Mouse (Mus musculus) fat pad, adult 2 months (tissue): ENCODE measurements around the gene Lyg2.
A peak's percentile ranks its signal among the peaks of the same experiment; 100 is the strongest.

ENCODE experiments used
- DNase-seq: peaks from one replicate; pipeline ENCODE4 v3.0.0-alpha.2; 2011; ENCODE audit warnings: low read depth, low spot score; ENCODE audit errors: extremely low read depth

The Lyg2 gene

GRCm38 (mm10) chr1:37916393-37916792 is at the start of gene Lyg2:
Gene Lyg2, minus strand, starts transcription at chr1:37916493.
- no peak for DNase-seq

GRCm38 (mm10) chr1:37965571-37965970 is 49.3 kb upstream of the Lyg2 start:
- DNase-seq: no peak

GRCm38 (mm10) chr1:37959486-37959885 is 43.2 kb upstream of the Lyg2 start:
- no peak for DNase-seq

- DNase-seq: no peak
These were observed 42.2 kb upstream of the Lyg2 start for GRCm38 (mm10) chr1:37958516-37958915.

- DNase-seq: no peak
These were observed 41.4 kb upstream of the Lyg2 start, which contains the start of gene Lyg1 for GRCm38 (mm10) chr1:37957659-37958058. Gene Lyg1, minus strand, starts transcription at chr1:37957759.

GRCm38 (mm10) chr1:37956690-37957431 is 40.6 kb upstream of the Lyg2 start:
- no peak for DNase-seq

GRCm38 (mm10) chr1:37955251-37955650 is 39.0 kb upstream of the Lyg2 start:
- DNase-seq: no peak

- DNase-seq: no peak
These were observed 38.5 kb upstream of the Lyg2 start for GRCm38 (mm10) chr1:37954786-37955185.

- DNase-seq: no peak
These were observed 32.6 kb upstream of the Lyg2 start for GRCm38 (mm10) chr1:37948906-37949305.

- DNase-seq: no peak
These were observed 15.5 kb upstream of the Lyg2 start for GRCm38 (mm10) chr1:37931806-37932205.

- DNase-seq: no peak
These were observed 9.7 kb upstream of the Lyg2 start for GRCm38 (mm10) chr1:37925971-37926370.

GRCm38 (mm10) chr1:37922536-37922935 is 6.2 kb upstream of the Lyg2 start:
- no peak for DNase-seq

GRCm38 (mm10) chr1:37918096-37918495 is 1.8 kb upstream of the Lyg2 start:
- no peak for DNase-seq

- peak; percentile 5 for DNase-seq
These were observed 1.4 kb upstream of the Lyg2 start for GRCm38 (mm10) chr1:37917666-37918065.

- no peak for DNase-seq
These were observed 3.5 kb downstream of the Lyg2 start for GRCm38 (mm10) chr1:37912751-37913150.

GRCm38 (mm10) chr1:37903178-37903577 is 13.1 kb downstream of the Lyg2 start:
- DNase-seq: no peak

GRCm38 (mm10) chr1:37900288-37900687 is 16.0 kb downstream of the Lyg2 start:
- no peak for DNase-seq

GRCm38 (mm10) chr1:37899816-37900215 is 16.5 kb downstream of the Lyg2 start:
- no peak for DNase-seq

- DNase-seq: no peak
These were observed 21.7 kb downstream of the Lyg2 start for GRCm38 (mm10) chr1:37894606-37895005.

- no peak for DNase-seq
These were observed 24.9 kb downstream of the Lyg2 start for GRCm38 (mm10) chr1:37891400-37891799.

GRCm38 (mm10) chr1:37890025-37890652 is 26.2 kb downstream of the Lyg2 start, which contains the start of the genes Mitd1 and Mrpl30:
Gene Mitd1, minus strand, starts transcription at chr1:37890411.
Gene Mrpl30, plus strand, starts transcription at chr1:37890477.
- peak; percentile 31 for DNase-seq

GRCm38 (mm10) chr1:37889206-37889605 is 27.1 kb downstream of the Lyg2 start:
- DNase-seq: no peak
